Mouse (Mus musculus) intestine, embryonic 16.5 days (tissue): ENCODE measurements at regions not wholly inside any gene's neighbourhood (a gene's known extent, or its start where the extent isn't known, plus 50 kb on each side); places are given as distances from the start of the nearest gene placed in this dataset.

ENCODE experiments used
- ATAC-seq: fragments of 200-750 bp; cut with Nextera tagmentation; 2 replicates; pipeline ENCODE4 v1.8.0; 2017; ENCODE audit warnings: moderate TSS enrichment, moderate library complexity
- H3K27ac ChIP-seq: fragments of 300-500 bp; sonication (generic); 2 replicates; pipeline ENCODE4 v1.5.1; 2014; ENCODE audit warnings: mild to moderate bottlenecking, low read length
- H3K27me3 ChIP-seq: fragments of 300-500 bp; sonication (generic); replicated peaks from 2 replicates; pipeline ENCODE4 v1.6.1; 2014; ENCODE audit warnings: low read length, control low read depth, mixed read lengths; ENCODE audit not compliant: control insufficient read depth, insufficient read depth
- H3K36me3 ChIP-seq: fragments of 300-500 bp; sonication (generic); 2 replicates; pipeline ENCODE4 v1.6.1; 2014; ENCODE audit warnings: low read length, control low read depth; ENCODE audit not compliant: control insufficient read depth, insufficient read depth
- H3K4me1 ChIP-seq: fragments of 300-500 bp; sonication (generic); 2 replicates; pipeline ENCODE4 v1.6.1; 2014; ENCODE audit warnings: low read length, control low read depth, mixed read lengths; ENCODE audit not compliant: control insufficient read depth, insufficient read depth
- H3K4me2 ChIP-seq: fragments of 300-500 bp; sonication (generic); 2 replicates; pipeline ENCODE4 v1.6.1; 2014; ENCODE audit warnings: low read depth, low read length, control low read depth
- H3K4me3 ChIP-seq: fragments of 300-500 bp; sonication (generic); 2 replicates; pipeline ENCODE4 v1.5.1; 2014; ENCODE audit warnings: mild to moderate bottlenecking, low read length
- H3K9ac ChIP-seq: fragments of 300-500 bp; sonication (generic); 2 replicates; pipeline ENCODE4 v1.6.1; 2014; ENCODE audit warnings: low read depth, low read length
- H3K9me3 ChIP-seq: fragments of 300-500 bp; sonication (generic); 2 replicates; pipeline ENCODE4 v1.6.1; 2016; ENCODE audit warnings: low read length, control low read depth; ENCODE audit not compliant: control insufficient read depth
- WGBS: fragments of 180-500 bp; shearing (Covaris S2); extraction: QIAGEN DNeasy Blood & Tissue Kit; methylation state at CpG from one replicate; pipeline ENCODE4 v1.1.7; 2014; 5-methylcytosine and 5-hydroxymethylcytosine counted together

GRCm38 (mm10) chr15:7012446-7012845 is 78.0 kb upstream of the Lifr start:
- Histone ChIP-seq H3K27me3 (peaks cover 20% of the 10 kb centered on the region), H3K27ac (no peak overlapping the region)
- ATAC-seq: peak; percentile 26; the same call in 1 of the 2 replicates

GRCm38 (mm10) chr15:7013047-7013446 is 77.4 kb upstream of the Lifr start:
- no peak overlapping the region for H3K4me3 ChIP-seq
- H3K4me2 ChIP-seq: no peak overlapping the region
- peaks cover 23% of the 10 kb centered on the region for H3K27me3 ChIP-seq
- ATAC-seq: no peak
- H3K9ac ChIP-seq: no peak overlapping the region
- no peaks in the 10 kb centered on the region for H3K36me3 ChIP-seq
- no peaks in the 10 kb centered on the region for H3K9me3 ChIP-seq
- H3K4me1 ChIP-seq: peaks cover 19% of the 10 kb centered on the region
- no peak overlapping the region for H3K27ac ChIP-seq
- 47% methylated on average over 5 of the region's 5 CpGs for WGBS

More at GRCm38 (mm10) chr15:7012446-7012845, 78.0 kb upstream of the Lifr start:
- Histone ChIP-seq H3K9ac (no peak overlapping the region), H3K4me1 (peaks cover 19% of the 10 kb centered on the region), H3K9me3 (no peaks in the 10 kb centered on the region), H3K4me2 (no peak overlapping the region), H3K4me3 (no peak overlapping the region), H3K36me3 (no peaks in the 10 kb centered on the region)
- 83% methylated on average over 6 of the region's 6 CpGs for WGBS

- H3K27me3 ChIP-seq: peaks cover 24% of the 10 kb centered on the region; the same call in 1 of the 2 replicates
- no peak overlapping the region for H3K4me3 ChIP-seq
- no peak overlapping the region for H3K27ac ChIP-seq
- H3K9ac ChIP-seq: no peak overlapping the region
- H3K4me1 ChIP-seq: peaks cover 19% of the 10 kb centered on the region
- H3K36me3 ChIP-seq: no peaks in the 10 kb centered on the region
- no peaks in the 10 kb centered on the region for H3K9me3 ChIP-seq
- peak; percentile 95 for ATAC-seq
- H3K4me2 ChIP-seq: no peak overlapping the region
- 43% methylated on average over 2 of the region's 2 CpGs for WGBS
Measured at GRCm38 (mm10) chr15:7014984-7015383, 75.4 kb upstream of the Lifr start.

- H3K27ac ChIP-seq: no peak overlapping the region
Measured at GRCm38 (mm10) chr15:7016018-7016417, 74.4 kb upstream of the Lifr start.

GRCm38 (mm10) chr15:7017281-7017845 is 73.1 kb upstream of the Lifr start:
- Histone ChIP-seq H3K27me3 (peaks cover 17% of the 10 kb centered on the region; the same call in 1 of the 2 replicates), H3K4me1 (peaks cover 18% of the 10 kb centered on the region), H3K4me3 (no peak overlapping the region), H3K4me2 (no peak overlapping the region), H3K27ac (no peak overlapping the region), H3K9me3 (no peaks in the 10 kb centered on the region), H3K36me3 (no peaks in the 10 kb centered on the region), H3K9ac (no peak overlapping the region)
- 50% methylated on average over 6 of the region's 6 CpGs for WGBS
- no peak for ATAC-seq

More at GRCm38 (mm10) chr15:7016018-7016417, 74.4 kb upstream of the Lifr start:
- Histone ChIP-seq H3K9me3 (no peaks in the 10 kb centered on the region), H3K4me1 (peaks cover 19% of the 10 kb centered on the region), H3K9ac (no peak overlapping the region), H3K36me3 (no peaks in the 10 kb centered on the region), H3K27me3 (peaks cover 21% of the 10 kb centered on the region; the same call in 1 of the 2 replicates), H3K4me3 (no peak overlapping the region), H3K4me2 (no peak overlapping the region)
- 54% methylated on average over 3 of the region's 3 CpGs for WGBS
- no peak for ATAC-seq

GRCm38 (mm10) chr15:7022660-7023059 is 67.8 kb upstream of the Lifr start:
- peaks cover 4% of the 10 kb centered on the region; the same call in 1 of the 2 replicates for H3K27me3 ChIP-seq
- ATAC-seq: no peak
- H3K9ac ChIP-seq: no peak overlapping the region
- no peak overlapping the region for H3K4me3 ChIP-seq
- no peaks in the 10 kb centered on the region for H3K9me3 ChIP-seq
- no peak overlapping the region for H3K4me2 ChIP-seq
- no peaks in the 10 kb centered on the region for H3K4me1 ChIP-seq
- H3K27ac ChIP-seq: no peak overlapping the region
- H3K36me3 ChIP-seq: no peaks in the 10 kb centered on the region

GRCm38 (mm10) chr15:7025194-7025593 is 65.2 kb upstream of the Lifr start:
- no peaks in the 10 kb centered on the region for H3K9me3 ChIP-seq
- 46% methylated on average over 4 of the region's 4 CpGs for WGBS
- 0 out of 2 replicates have a peak, but pooled peaks have one; percentile 38 for ATAC-seq
- no peak overlapping the region for H3K4me3 ChIP-seq
- no peaks in the 10 kb centered on the region for H3K4me1 ChIP-seq
- no peak overlapping the region for H3K4me2 ChIP-seq
- H3K27me3 ChIP-seq: no peaks in the 10 kb centered on the region
- H3K9ac ChIP-seq: no peak overlapping the region
- no peaks in the 10 kb centered on the region for H3K36me3 ChIP-seq
- no peak overlapping the region for H3K27ac ChIP-seq

GRCm38 (mm10) chr15:7031297-7032043 is 58.9 kb upstream of the Lifr start:
- Histone ChIP-seq H3K4me2 (no peak overlapping the region), H3K9ac (no peak overlapping the region), H3K36me3 (no peaks in the 10 kb centered on the region), H3K4me1 (no peaks in the 10 kb centered on the region), H3K27ac (no peak overlapping the region), H3K9me3 (no peaks in the 10 kb centered on the region), H3K27me3 (no peaks in the 10 kb centered on the region), H3K4me3 (no peak overlapping the region)
- ATAC-seq: no peak
- WGBS: 64% methylated on average over 6 of the region's 6 CpGs

GRCm38 (mm10) chr15:7037475-7037874 is 52.9 kb upstream of the Lifr start:
- no peak overlapping the region for H3K27ac ChIP-seq
- ATAC-seq: no peak
- H3K4me2 ChIP-seq: no peak overlapping the region
- no peaks in the 10 kb centered on the region for H3K4me1 ChIP-seq
- no peaks in the 10 kb centered on the region for H3K36me3 ChIP-seq
- no peak overlapping the region for H3K9ac ChIP-seq
- no peaks in the 10 kb centered on the region for H3K9me3 ChIP-seq
- no peaks in the 10 kb centered on the region for H3K27me3 ChIP-seq
- WGBS: 60% methylated on average over 8 of the region's 8 CpGs
- H3K4me3 ChIP-seq: no peak overlapping the region
